Mouse (Mus musculus) ES-Bruce4 (cell line): ENCODE measurements at regions not wholly inside any gene's neighbourhood (a gene's known extent, or its start where the extent isn't known, plus 50 kb on each side); places are given as distances from the start of the nearest gene placed in this dataset.
"Not testable (repeated sequence)": the region's sequence is repeated elsewhere in the genome, so short reads cannot be mapped to it uniquely, and the experiment has no call there.

Source experiments
- H3K27ac ChIP-seq: 2 replicates; pipeline ENCODE4 v1.5.1; 2012; ENCODE audit warnings: low read length, inconsistent platforms; ENCODE audit not compliant: insufficient read depth
- H3K27me3 ChIP-seq: 2 replicates; pipeline ENCODE4 v1.6.1; 2012; ENCODE audit warnings: mild to moderate bottlenecking, low read length, inconsistent platforms; ENCODE audit not compliant: control insufficient read depth, poor library complexity, insufficient read depth, severe bottlenecking
- H3K36me3 ChIP-seq: 2 replicates; pipeline ENCODE4 v1.6.1; 2012; ENCODE audit warnings: inconsistent platforms, mild to moderate bottlenecking, low read length, moderate library complexity; ENCODE audit not compliant: control insufficient read depth, poor library complexity, insufficient read depth, severe bottlenecking
- H3K4me1 ChIP-seq: one replicate; pipeline ENCODE4 v1.8.1; 2011; ENCODE audit warnings: low read length; ENCODE audit not compliant: control insufficient read depth, insufficient read depth
- H3K4me3 ChIP-seq: 2 replicates; pipeline ENCODE4 v1.5.1; 2011; ENCODE audit warnings: low read depth, mild to moderate bottlenecking, low read length
- H3K9ac ChIP-seq: 2 replicates; pipeline ENCODE4 v1.6.1; 2012; ENCODE audit warnings: low read depth, mild to moderate bottlenecking, inconsistent platforms; ENCODE audit not compliant: poor library complexity, severe bottlenecking
- H3K9me3 ChIP-seq: replicated peaks from 2 replicates; pipeline ENCODE4 v1.6.1; 2012; ENCODE audit warnings: mild to moderate bottlenecking, low read length, inconsistent platforms; ENCODE audit not compliant: control insufficient read depth, poor library complexity, insufficient read depth, severe bottlenecking
- CTCF ChIP-seq: IDR thresholded peaks from one replicate; pipeline ENCODE4 v1.8.1; 2011; ENCODE audit warnings: low read depth, low read length
- EP300 ChIP-seq: IDR thresholded peaks from 2 replicates; pipeline ENCODE4 v1.6.1; 2011; ENCODE audit warnings: low read depth, low read length; ENCODE audit not compliant: insufficient read depth
- POLR2A ChIP-seq: IDR thresholded peaks from one replicate; pipeline ENCODE4 v1.8.1; 2011; ENCODE audit warnings: low read length; ENCODE audit not compliant: insufficient read depth

- Histone ChIP-seq H3K36me3 (no peaks in the 10 kb centered on the region), H3K9ac (no peak overlapping the region), H3K4me3 (no peak overlapping the region), H3K4me1 (peaks cover 2% of the 10 kb centered on the region), H3K27ac (no peak overlapping the region), H3K9me3 (0 out of 2 replicates have a peak, but pooled peaks cover 3% of the 10 kb centered on the region), H3K27me3 (no peaks in the 10 kb centered on the region; the same call in 1 of the 2 replicates)
- TF ChIP-seq EP300 = no peak
- TF ChIP-seq POLR2A = no peak
- no peak for TF ChIP-seq CTCF
Measured at GRCm38 (mm10) chr6:82237834-82238233, 164.3 kb upstream of the Tacr1 start.

GRCm38 (mm10) chr6:82240584-82241245, 161.4 kb upstream of the Tacr1 start:
- H3K9me3 ChIP-seq = no peaks in the 10 kb centered on the region
- H3K4me3 ChIP-seq = no peak overlapping the region
- no peaks in the 10 kb centered on the region; the same call in 1 of the 2 replicates for H3K27me3 ChIP-seq
- no peaks in the 10 kb centered on the region for H3K36me3 ChIP-seq
- H3K4me1 ChIP-seq = peaks cover 2% of the 10 kb centered on the region
- no peak overlapping the region for H3K9ac ChIP-seq
- no peak overlapping the region for H3K27ac ChIP-seq
- no peak for TF ChIP-seq CTCF
- TF ChIP-seq EP300 = no peak
- no peak for TF ChIP-seq POLR2A

GRCm38 (mm10) chr6:82247652-82248051, 154.5 kb upstream of the Tacr1 start:
- not testable (repeated sequence) for H3K9ac ChIP-seq, H3K9me3 ChIP-seq, H3K27ac ChIP-seq, H3K4me3 ChIP-seq, H3K4me1 ChIP-seq, H3K27me3 ChIP-seq, H3K36me3 ChIP-seq

- H3K36me3 ChIP-seq = no peaks in the 10 kb centered on the region
- H3K27me3 ChIP-seq = no peaks in the 10 kb centered on the region; the same call in 1 of the 2 replicates
- TF ChIP-seq CTCF = no peak
- no peak for TF ChIP-seq EP300
- no peak for TF ChIP-seq POLR2A
- H3K4me3 ChIP-seq = no peak overlapping the region
- H3K9me3 ChIP-seq = peaks cover 5% of the 10 kb centered on the region
- no peak overlapping the region for H3K27ac ChIP-seq
- no peaks in the 10 kb centered on the region for H3K4me1 ChIP-seq
- H3K9ac ChIP-seq = no peak overlapping the region
Measured at GRCm38 (mm10) chr6:82284494-82284893, 117.6 kb upstream of the Tacr1 start.

GRCm38 (mm10) chr6:82285233-82285632, 116.9 kb upstream of the Tacr1 start:
- Histone ChIP-seq H3K9ac (no peak overlapping the region), H3K27ac (no peak overlapping the region), H3K4me1 (no peaks in the 10 kb centered on the region), H3K36me3 (no peaks in the 10 kb centered on the region), H3K4me3 (no peak overlapping the region), H3K27me3 (no peaks in the 10 kb centered on the region; the same call in 1 of the 2 replicates), H3K9me3 (peaks cover 7% of the 10 kb centered on the region)
- TF ChIP-seq EP300 (no peak), CTCF (no peak)

- Histone ChIP-seq H3K4me1 (no peaks in the 10 kb centered on the region), H3K4me3 (no peak overlapping the region), H3K36me3 (no peaks in the 10 kb centered on the region), H3K9me3 (peaks cover 7% of the 10 kb centered on the region), H3K27ac (no peak overlapping the region), H3K9ac (no peak overlapping the region), H3K27me3 (no peaks in the 10 kb centered on the region)
- TF ChIP-seq POLR2A = no peak
- no peak for TF ChIP-seq CTCF
- no peak for TF ChIP-seq EP300
Measured at GRCm38 (mm10) chr6:82293507-82293906, 108.6 kb upstream of the Tacr1 start.
